Mouse (Mus musculus): ENCODE measurements at regions not wholly inside any gene's neighbourhood (a gene's known extent, or its start where the extent isn't known, plus 50 kb on each side); places are given as distances from the start of the nearest gene placed in this dataset.

DNA sequence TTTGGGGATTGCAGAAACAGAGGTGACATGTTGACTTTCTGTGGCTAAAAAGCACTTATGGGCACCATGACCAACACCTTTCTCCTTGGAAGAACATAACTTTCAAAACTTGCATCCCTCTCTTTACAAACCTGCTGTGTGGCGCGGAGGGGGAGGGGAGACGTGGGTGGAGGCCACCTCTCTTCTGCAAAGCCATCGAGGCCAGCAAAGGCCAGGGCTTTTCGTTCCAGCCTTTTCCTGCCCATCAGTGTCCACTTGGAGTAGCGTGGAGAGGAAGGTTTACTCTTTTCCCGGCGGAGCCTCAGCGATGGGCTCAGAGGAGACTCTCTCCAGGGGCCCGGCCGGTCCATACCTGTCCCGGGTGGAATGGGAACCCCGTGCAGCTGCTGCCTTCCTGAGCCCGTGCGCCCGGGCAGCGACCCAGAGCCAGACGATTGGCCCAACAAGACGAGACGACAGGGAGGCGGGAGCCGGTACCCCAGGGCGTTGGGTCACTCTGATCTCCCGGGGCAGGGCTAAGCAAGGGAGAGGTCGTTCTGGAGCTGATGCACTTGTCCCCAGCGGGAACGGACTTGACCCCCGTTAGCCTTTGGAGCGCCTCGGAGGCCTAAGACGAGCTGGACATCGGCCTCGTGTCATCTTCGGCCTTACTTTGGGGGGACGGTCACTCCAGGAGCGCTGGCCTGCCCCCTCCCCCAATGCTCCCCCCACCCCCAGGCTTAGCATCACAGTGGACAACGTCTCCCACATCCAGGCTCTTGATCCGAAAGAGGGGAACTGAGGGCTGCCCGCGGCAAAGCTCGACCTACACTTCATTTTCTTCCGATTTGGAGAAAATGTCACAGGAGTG, 311.8 kb downstream of the Mtx2 start:
- TF ChIP-seq CTCF (IDR thresholded peaks at IDR 0.05; ENCODE audit: control insufficient read depth, insufficient read depth, insufficient read length) (no peak), MYOG (IDR thresholded peaks at IDR 0.05; ENCODE audit: control insufficient read depth, extremely low read depth, insufficient read length) (no peak), MAX (IDR thresholded peaks at IDR 0.05) (no peak), CEBPB (IDR thresholded peaks at IDR 0.05; ENCODE audit: low read depth) (no peak)

All from C2C12 (cell line).